Mouse (Mus musculus): ENCODE data around the gene Plaa. TPM values are rescaled to one million over a fixed set of nuclear protein-coding genes. Genes with fewer than 3 reads are reported as not detected.

Plaa gene
- polyA plus RNA-seq (2012) = 90.5 and 119 TPM in 2 replicates

GRCm38 (mm10) chr4:94603031-94603629 lies at the start of gene Plaa:
Plaa (minus strand) TSS chr4:94603244.
- no peak for TF ChIP-seq GATA1 (IDR thresholded peaks at IDR 0.05; ENCODE audit: low read length)

- no peak for TF ChIP-seq GATA1 (IDR thresholded peaks at IDR 0.05; ENCODE audit: low read length)
These were observed 46.9 kb upstream of the Plaa start, which contains the start of gene Lrrc19 for GRCm38 (mm10) chr4:94649920-94650319. Lrrc19 (minus strand) TSS chr4:94650144.

GRCm38 (mm10) chr4:94643141-94643540 lies 40.1 kb upstream of the Plaa start:
- TF ChIP-seq GATA1 (IDR thresholded peaks at IDR 0.05; ENCODE audit: low read length) = no peak

- TF ChIP-seq GATA1 (IDR thresholded peaks at IDR 0.05; ENCODE audit: low read length) = no peak
These were observed 17.0 kb upstream of the Plaa start for GRCm38 (mm10) chr4:94620077-94620476.

- TF ChIP-seq GATA1 (IDR thresholded peaks at IDR 0.05; ENCODE audit: low read length) = no peak
These were observed 11.6 kb upstream of the Plaa start for GRCm38 (mm10) chr4:94614627-94615006.

- TF ChIP-seq GATA1 (IDR thresholded peaks at IDR 0.05; ENCODE audit: low read length) = no peak
These were observed 11.1 kb upstream of the Plaa start, which contains the start of gene Ift74 for GRCm38 (mm10) chr4:94613972-94614626. Ift74 (plus strand) TSS chr4:94614491.

- TF ChIP-seq GATA1 (IDR thresholded peaks at IDR 0.05; ENCODE audit: low read length) = no peak
These were observed 7.3 kb upstream of the Plaa start for GRCm38 (mm10) chr4:94610339-94610738.

- no peak for TF ChIP-seq GATA1 (IDR thresholded peaks at IDR 0.05; ENCODE audit: low read length)
These were observed 2.5 kb upstream of the Plaa start for GRCm38 (mm10) chr4:94605591-94605990.

GRCm38 (mm10) chr4:94604452-94605019 lies 1.5 kb upstream of the Plaa start:
- no peak for TF ChIP-seq GATA1 (IDR thresholded peaks at IDR 0.05; ENCODE audit: low read length)

- TF ChIP-seq GATA1 (IDR thresholded peaks at IDR 0.05; ENCODE audit: low read length) = no peak
These were observed 481 bp downstream of the Plaa start for GRCm38 (mm10) chr4:94602496-94603030.

GRCm38 (mm10) chr4:94601395-94601794 lies 1.6 kb downstream of the Plaa start:
- TF ChIP-seq GATA1 (IDR thresholded peaks at IDR 0.05; ENCODE audit: low read length) = no peak

GRCm38 (mm10) chr4:94592709-94593108 lies 10.3 kb downstream of the Plaa start:
- TF ChIP-seq GATA1 (IDR thresholded peaks at IDR 0.05; ENCODE audit: low read length) = no peak

- TF ChIP-seq GATA1 (IDR thresholded peaks at IDR 0.05; ENCODE audit: low read length) = no peak
These were observed 11.2 kb downstream of the Plaa start for GRCm38 (mm10) chr4:94591765-94592381.

GRCm38 (mm10) chr4:94572677-94573076 lies 30.4 kb downstream of the Plaa start:
- TF ChIP-seq GATA1 (IDR thresholded peaks at IDR 0.05; ENCODE audit: low read length) = no peak

GRCm38 (mm10) chr4:94564297-94564696 lies 38.7 kb downstream of the Plaa start:
- TF ChIP-seq GATA1 (IDR thresholded peaks at IDR 0.05; ENCODE audit: low read length) = no peak
